Mouse (Mus musculus) adrenal gland, postnatal 10 days (tissue): ENCODE measurements around the gene Hoxc5. TPM values are rescaled to one million over a fixed set of nuclear protein-coding genes. Genes with fewer than 3 reads are reported as not detected.
A peak's percentile ranks its signal among the peaks of the same experiment; 100 is the strongest.

ENCODE experiments used
- DNase-seq: peaks from one replicate; pipeline ENCODE4 v3.0.0; 2021; ENCODE audit warnings: mixed read lengths
- microRNA-seq: library from miRNA; unstranded; fragments of <30 nt; microRNA quantifications from one replicate; pipeline ENCODE4 v1.2.0, GENCODE M21; 2021
- total RNA-seq, 2 experiments: library from RNA; stranded (reverse); gene quantifications; 2 replicates each; pipeline ENCODE4 v1.2.3; 2021

Hoxc5 gene
- total RNA-seq, 2 experiments from 2014 or later, result 5.5 to 6.9 TPM

DNA sequence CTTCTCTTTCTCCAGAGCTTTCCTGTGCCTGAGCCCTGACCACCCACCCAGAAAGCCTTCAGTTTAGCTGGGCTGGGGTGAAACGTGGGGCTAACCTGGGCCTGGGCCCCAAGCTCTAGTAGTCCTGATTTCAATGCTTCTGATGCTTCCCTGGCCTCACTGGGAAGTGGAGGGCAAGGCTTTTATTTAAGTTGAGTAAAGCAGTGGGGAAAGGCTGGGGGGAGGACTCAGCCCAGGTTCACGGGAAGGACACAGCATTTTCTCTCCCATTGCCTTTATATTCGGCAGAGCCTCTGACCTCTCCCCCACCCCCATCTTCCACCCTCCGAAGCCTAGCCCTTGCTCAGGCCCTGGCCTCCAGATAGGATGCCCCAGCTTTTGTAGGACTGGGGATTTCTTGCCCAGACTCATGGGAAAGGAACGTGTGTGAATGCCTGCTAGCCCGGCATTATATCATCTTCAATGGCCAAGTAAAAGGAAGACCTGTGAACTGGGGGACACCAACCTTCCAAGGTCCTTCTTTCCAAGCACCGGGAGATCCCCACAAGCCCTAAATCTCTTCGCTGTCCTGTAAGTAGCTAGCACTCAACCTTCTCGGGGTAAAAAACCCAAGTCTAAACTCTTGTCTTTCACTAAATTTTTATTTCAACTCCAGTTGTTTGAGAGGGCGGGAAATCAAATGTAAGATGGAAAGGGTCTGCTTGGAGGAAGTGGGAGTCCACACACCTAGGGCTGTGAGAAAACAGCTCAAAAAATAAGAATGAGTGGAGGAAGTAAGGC is 71.6 kb downstream of the Hoxc5 start:
- DNase-seq, result no peak

DNA sequence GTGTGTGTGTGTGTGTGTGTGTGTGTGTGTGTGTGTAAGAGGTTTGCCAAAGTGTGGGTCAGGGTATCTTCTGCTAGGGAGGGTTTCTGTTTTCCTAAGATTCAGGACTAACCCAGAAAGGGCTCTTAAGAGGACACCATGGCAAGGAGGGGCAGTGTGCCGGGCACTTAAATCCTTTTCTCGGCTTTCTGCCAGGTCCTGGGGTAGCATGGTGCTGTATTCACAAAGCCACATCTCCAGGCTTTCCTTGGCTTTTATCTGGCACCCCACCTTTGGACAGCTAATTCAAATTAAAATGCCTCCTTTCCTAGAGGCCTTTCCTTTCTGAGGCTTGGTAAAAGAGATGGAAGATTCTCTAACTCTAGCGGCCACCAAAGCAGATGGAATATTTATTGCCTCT is 72.4 kb downstream of the Hoxc5 start:
- DNase-seq, result no peak

DNA sequence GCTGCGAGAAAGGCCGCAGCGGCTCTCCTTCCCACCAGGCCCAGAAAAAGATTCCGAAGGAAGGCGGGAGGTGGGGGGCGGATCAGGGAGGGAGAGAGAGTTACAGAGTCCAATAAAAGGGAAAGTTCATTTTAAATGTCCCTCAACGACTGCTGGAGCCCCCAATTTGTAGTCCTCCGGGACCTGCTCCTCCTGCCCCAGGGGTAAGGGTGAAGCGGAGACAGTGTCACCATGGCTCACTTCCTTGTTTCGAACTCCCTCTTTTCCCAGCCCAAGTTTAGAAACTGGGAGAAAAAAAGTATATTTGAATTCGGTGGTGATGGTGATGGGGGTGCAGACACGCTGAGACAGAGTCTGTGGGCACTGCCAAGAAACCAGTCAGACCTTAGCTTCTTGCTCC is 73.4 kb downstream of the Hoxc5 start:
- no peak for DNase-seq

DNA sequence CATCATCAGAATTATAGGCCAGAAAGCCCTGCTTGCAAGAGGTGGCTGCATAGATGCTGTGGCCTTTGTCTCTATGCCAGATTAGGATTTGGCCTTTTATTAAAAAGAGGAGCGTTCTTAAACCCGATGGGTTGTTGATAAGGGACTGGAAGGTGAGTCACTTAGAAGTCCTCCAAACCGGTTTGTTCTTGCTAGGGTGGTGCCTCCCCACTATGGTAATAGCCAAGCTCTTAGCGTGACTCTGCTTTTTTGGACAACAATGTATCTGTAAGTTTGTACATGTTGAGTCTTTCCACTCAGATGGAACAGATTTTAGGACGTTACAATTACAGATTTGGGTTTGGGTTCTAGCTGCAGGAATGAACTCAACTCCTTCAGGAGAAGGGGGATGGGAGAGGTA is 74.4 kb downstream of the Hoxc5 start:
- no peak for DNase-seq

DNA sequence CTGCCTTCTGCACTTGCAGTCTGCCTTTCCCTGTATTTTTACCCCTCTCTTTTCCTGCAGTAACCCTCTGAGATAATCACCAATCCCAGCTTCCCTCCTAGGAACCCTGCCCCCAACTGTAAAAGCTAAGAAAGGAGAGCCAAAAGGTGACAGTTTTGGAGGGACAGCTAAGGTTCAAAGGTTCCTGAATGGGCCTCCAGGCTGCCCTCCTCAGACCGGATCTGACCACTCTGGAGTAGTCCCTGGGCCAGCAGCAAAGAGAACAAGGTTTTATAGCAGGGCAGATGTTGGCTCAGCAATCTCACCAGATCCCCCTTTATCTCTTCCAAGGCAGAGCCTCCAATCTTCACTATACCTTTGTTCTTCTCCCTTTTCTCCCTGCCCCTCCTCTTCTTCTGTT is 75.0 kb downstream of the Hoxc5 start:
- DNase-seq, result no peak

DNA sequence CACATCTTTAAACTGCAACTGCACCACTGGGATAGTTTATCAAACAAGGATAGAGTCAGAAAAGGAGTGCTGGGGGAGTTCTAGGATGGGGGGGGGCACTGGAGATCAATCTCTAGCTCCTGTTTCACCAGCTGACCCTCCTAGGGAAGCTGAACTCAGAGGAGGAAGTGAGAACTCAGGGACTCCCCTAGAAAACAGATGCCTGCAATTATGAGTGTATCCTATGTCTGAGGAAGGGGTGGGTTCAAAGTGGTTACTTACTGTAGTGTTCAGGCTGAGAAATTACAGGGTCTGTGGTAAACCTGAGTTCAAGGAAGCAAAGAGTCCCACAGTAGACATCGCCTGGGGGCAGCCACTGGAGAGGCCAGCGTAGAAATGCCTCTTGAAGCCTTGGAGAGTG is 84.4 kb downstream of the Hoxc5 start:
- no peak for DNase-seq

DNA sequence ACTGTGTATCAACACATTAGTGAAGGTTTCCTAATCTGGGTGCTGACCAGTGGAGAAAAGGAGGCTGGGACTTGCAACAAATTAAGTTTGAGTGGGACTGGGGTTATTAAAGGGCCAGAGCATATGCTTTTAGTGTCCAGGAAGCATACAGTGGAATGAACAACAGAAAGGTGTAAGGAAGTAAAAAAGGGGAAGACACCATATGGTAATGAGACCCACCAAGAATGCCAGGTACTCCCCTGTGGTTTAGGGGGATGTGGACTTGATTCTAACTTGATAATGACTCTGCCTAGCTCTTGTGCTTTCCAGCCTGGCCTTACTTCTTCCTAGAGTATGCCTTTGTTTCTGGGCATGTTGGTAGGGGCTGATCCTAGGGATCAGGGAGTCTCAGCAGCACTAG is 86.0 kb downstream of the Hoxc5 start:
- DNase-seq, result no peak

DNA sequence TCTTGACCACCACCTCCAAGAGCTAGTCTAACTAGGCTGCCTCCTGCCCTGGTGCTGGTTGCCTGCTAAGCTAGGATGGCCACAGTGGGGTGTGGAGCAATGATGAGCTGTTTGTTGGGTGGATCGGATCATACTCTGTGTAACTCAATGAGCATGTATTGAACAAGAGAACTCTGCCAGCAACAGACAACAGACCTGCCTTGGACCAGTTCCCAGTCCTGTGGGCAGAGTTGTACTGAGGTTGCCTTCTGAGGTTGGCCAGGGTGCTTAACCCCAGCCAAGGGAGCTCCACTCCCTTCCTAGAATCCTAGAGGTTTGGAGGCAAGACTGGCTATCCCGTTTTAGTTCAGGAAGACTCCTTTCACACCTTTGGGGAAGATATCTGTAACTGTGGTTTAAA is 89.2 kb downstream of the Hoxc5 start:
- DNase-seq, result no peak

DNA sequence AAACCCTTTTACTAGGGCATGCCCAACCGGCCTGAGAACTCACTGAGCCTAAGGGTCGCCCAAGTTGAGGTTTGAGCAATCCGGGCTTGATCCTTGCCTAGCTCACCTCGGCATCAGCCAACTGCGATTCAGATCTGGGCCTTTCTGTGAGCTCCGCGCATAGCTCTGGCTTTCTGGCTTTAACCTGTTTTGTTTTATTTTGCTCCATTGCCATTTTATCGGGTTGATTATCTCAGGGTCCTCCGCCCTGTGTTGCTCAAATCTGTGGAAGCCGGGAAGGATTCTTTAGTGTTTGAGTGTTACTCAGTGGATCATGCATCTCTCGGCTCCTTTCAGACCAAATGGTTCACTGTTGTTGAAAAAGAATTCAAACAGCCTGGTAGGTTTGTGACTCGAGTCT is 91.5 kb downstream of the Hoxc5 start:
- peak; percentile 14 for DNase-seq

DNA sequence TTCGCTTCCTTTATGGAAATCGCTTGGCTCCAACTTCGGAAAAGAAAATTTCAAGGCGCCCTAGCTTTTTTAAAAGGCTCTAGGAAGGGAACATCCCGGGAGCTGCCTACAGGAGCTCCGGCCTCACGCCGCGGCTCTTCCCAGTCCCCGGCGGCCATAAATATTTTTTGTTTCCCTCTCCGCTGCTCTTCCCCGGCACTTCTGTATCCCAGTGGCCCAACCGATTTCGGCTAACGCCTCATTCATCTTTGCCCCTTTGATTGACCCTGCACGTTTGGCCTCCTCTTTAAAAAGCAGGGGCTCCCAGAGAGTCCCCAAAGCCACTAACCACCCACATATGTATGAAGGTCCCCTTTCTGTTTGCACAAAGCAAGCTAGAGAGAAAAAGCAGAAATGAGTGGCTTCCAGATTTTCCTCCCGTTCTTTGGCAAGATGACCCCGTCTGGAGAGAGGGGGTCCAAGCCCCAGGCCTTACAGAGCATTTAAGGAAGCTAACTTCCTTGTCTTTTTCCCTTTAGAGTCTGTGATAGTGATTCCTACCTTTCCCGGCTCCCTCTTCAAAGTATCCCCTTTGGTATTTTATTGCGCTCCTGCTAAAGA is 92.2 kb downstream of the Hoxc5 start:
- DNase-seq, result peak; percentile 26

DNA sequence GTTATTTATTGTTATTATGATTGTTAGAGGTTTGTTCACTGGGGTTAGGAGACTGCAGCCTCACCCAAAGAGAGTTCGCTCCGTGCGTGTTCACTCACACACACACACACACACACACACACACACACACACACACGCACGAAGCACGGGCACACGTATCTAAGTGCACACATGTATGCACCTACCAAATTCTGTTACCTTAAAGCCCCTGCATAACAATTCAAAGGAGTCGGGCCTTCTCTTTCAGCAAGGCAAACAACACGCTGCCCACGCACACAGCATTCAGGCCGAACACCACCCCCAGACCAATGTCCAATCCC is 92.7 kb downstream of the Hoxc5 start:
- DNase-seq, result peak; percentile 32

DNA sequence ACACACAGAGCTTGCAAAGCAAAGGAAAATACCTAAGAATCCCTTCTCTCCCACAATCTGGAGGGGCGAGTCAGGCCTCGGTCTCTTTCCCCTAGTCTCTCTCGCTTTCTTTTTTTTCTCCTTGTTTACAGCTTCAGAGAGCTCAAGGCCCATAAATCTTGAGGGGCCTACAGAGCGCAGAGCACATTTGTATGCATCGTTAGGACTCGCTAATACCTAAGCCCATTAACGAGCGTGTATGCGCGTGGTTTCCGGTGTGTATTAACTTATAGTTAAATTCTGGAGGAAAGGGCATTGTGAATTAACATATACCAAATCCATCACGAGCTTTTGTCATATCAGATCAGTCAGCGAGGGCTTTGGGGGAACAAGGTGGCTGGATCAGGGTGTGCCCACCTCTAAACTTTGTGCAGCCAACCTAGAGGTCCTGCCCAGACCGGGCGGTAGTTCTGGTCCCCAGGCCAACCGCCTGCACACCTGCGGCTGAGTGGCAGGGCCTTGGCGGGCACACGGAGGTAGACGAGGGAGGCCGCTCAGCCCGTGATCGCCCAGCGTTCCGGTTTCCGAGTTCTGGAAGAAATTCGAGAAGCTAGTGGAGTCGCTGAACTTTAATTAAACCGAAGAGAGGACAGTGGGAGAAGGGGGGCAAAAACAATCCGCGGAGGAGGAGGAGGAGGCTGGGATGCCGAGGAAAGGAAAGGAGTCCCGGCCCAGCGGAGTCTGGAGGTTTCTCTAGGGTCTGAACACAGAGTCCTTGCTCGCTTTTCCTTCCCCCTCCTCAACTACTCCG is 93.3 kb downstream of the Hoxc5 start:
- DNase-seq, result peak; percentile 48

DNA sequence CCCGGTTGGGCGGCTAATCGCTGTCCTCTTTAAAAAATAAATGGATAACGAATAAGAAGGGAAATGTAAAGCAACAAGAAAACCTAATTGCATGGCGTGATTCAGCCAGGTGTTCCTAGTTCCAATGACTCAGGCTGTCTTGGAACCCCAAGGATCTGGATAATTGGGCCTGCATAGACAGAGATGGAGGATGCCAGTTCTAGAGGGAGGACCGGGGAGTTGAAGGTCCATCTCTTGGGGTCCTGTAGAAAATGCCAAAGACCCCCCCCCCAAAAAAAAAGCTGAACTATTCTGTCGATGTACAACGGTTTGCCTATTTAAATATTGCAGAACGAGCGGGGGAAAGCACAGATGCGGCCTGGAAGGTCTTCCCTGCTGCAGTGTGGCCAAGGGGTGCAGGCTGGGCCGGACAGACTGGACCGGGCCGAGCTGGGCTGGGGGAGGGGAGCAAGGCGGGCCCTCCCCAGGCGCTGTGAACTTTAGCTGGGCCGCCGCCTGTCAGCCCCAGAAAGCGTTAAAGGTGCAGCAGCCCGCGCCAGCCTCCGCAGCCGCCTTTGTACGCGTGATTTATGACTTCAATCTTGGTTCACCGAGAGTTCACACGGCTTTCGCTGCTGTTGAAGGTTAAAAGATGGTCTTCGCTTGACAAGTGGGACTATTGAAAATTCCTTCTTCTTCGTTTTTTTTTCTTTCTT is 94.0 kb downstream of the Hoxc5 start:
- peak; percentile 74 for DNase-seq

DNA sequence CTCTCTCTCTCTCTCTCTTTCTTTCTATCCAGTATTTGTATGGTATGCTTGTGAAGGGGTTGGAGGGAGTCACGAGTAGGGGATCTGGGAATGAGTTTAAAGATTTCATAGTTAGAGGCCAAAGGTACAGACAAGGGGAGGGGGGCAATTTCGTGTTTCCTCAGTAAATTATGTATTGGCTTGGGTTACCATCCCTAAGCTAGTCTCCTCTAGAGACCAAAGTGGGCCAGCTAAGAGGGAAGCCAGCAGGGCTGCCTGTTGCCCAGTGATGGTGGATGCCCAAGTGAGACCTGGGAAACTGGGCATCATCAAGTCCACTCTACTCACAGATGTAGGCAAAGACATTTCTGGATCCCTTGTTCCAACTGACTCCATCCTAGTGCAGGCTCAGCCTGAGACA is 94.7 kb downstream of the Hoxc5 start:
- peak; percentile 12 for DNase-seq

DNA sequence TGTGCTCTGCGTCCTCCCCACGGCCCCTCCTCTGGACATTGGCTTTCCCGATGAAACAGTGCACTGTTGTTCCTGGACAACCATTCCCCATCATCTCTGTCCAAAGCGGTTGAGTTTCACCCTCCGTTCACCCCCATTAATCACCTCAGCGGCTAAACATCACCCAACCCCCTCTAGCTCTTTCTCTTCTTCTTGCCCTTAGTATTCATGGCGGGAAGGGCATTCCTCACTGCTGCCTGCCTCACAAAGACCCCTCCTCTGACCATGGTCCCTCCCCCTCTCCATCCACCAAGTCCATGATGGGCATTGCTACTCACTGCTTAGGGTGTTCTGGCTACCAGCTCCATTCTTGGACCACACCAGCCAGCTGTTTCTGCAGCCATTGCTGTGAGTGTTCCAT is 98.4 kb downstream of the Hoxc5 start:
- DNase-seq, result no peak

Small RNA genes lying within 50 kb of the gene (microRNA-seq; reads per million reads assigned to microRNA genes)
- 188 reads per million, percentile 53 among the genes with 10 or more reads in this experiment for gene Mir196a-2
- 2,519 reads per million, percentile 84 among the genes with 10 or more reads in this experiment for gene Mir615

Other genes starting within 250 kb of the Hoxc5 start
- 10 to 100 TPM; 78.0 to 90.5 TPM for gene Calcoco1, start 245.3 kb upstream of the Hoxc5 start, total RNA-seq
- gene Hoxc13, start 46.3 kb upstream of the Hoxc5 start, total RNA-seq, result not detected
- gene Hoxc12, start 30.7 kb upstream of the Hoxc5 start, total RNA-seq, result not detected
- gene Hoxc11, start 13.0 kb upstream of the Hoxc5 start, total RNA-seq, result under 1 TPM in 1 of 2 experiments, not detected in 1; 0.15 TPM
- 1 to 10 TPM in 1 of 2 experiments, under 1 TPM in 1; 0.94 to 1.4 TPM for gene Hoxc10, start 647 bp upstream of the Hoxc5 start, total RNA-seq
- gene Hoxc9, start 9.0 kb downstream of the Hoxc5 start, total RNA-seq, result 1 to 10 TPM; 2.4 to 3.2 TPM
- gene Hoxc8, start 23.2 kb downstream of the Hoxc5 start, total RNA-seq, result 10 to 100 TPM; 17.0 to 21.0 TPM
- 10 to 100 TPM; 25.1 to 35.7 TPM for gene Hoxc6, start 30.8 kb downstream of the Hoxc5 start, total RNA-seq
- gene Hoxc4, start 51.5 kb downstream of the Hoxc5 start, total RNA-seq, result 1 to 10 TPM; 6.1 to 9.2 TPM
- 10 to 100 TPM; 14.0 to 19.9 TPM for gene Smug1, start 199.6 kb downstream of the Hoxc5 start, total RNA-seq